23 mouse cellular contexts compared by ENCODE assay signal in the genomic region with DNA sequence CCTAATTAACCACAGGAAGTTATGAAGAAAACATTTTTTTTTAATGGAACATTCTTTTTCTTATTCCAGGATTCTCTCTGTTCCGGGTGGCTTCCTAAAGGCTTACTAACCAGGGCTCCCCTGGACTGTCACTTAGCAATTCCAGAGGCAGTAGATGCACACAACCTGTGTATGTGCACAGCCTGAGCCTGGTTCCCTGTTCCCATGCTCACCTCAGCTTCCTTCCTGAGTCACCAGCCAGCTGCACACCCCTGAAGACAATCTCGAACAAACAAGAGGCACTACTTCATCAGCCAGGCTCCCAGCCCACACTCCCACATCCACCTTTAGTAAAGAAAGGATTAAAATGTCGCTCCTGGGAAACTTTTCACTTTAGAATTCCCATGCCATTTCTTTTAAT.
"Had no signal": no experiment of that assay in that cellular context is flagged by ENCODE, and none has a peak within 500 bp of the region (broad histone marks: within the 10 kb centered on the region; RNA-seq: fewer than 3 reads in every experiment).

No protein-coding gene starts in this region.

- H3K4me1 ChIP-seq: liver, embryonic 12.5 days had no signal

- H3K27me3 ChIP-seq: liver, embryonic 12.5 days; lung, embryonic 15.5 days; midbrain, embryonic 12.5 days; stomach, embryonic 15.5 days had no signal

- DNase-seq: lung, adult 2 months; lung, postnatal 10 days; lung, postnatal 36 days; midbrain, embryonic 14.5 days; retina, postnatal 1 day; right cerebral cortex, adult 18-20 months; right cerebral cortex, postnatal 25 days; right cerebral cortex, postnatal 4 days; spleen, adult 18-20 months; thymus, adult 2 months; thymus, postnatal 25 days; thymus, postnatal 4 days had no signal

- H3K4me2 ChIP-seq: liver, embryonic 12.5 days; lung, embryonic 15.5 days; midbrain, embryonic 12.5 days; neural tube, embryonic 13.5 days; neural tube, embryonic 15.5 days; stomach, embryonic 15.5 days had no signal

- H3K4me3 ChIP-seq: liver, embryonic 12.5 days; lung, embryonic 15.5 days; midbrain, embryonic 10.5 days; midbrain, embryonic 12.5 days; myocyte; neural tube, embryonic 13.5 days; neural tube, embryonic 15.5 days; stomach, embryonic 15.5 days had no signal

- H3K36me3 ChIP-seq: liver, embryonic 12.5 days; lung, embryonic 15.5 days; midbrain, embryonic 10.5 days; midbrain, embryonic 12.5 days; neural tube, embryonic 13.5 days; neural tube, embryonic 15.5 days; stomach, embryonic 15.5 days had no signal

- H3K9me3 ChIP-seq: liver, embryonic 12.5 days; lung, embryonic 15.5 days; midbrain, embryonic 10.5 days; midbrain, embryonic 12.5 days; neural tube, embryonic 13.5 days; neural tube, embryonic 15.5 days; stomach, embryonic 15.5 days had no signal

- H3K9ac ChIP-seq: liver, embryonic 12.5 days; liver, embryonic 14.5 days; lung, embryonic 15.5 days; midbrain, embryonic 12.5 days; neural tube, embryonic 13.5 days; neural tube, embryonic 15.5 days; stomach, embryonic 15.5 days had no signal

- H3K27ac ChIP-seq: liver, embryonic 12.5 days; liver, embryonic 14.5 days; lung, embryonic 15.5 days; macrophage; midbrain, embryonic 12.5 days; neural tube, embryonic 13.5 days; neural tube, embryonic 15.5 days; stomach, embryonic 15.5 days had no signal

- ATAC-seq: liver, embryonic 12.5 days; midbrain, embryonic 16.5 days had no signal
